Mouse (Mus musculus) frontal cortex, postnatal 10 days (tissue): Measurements from ENCODE around the gene Prr5l.
A peak's percentile ranks its signal among the peaks of the same experiment; 100 is the strongest.

Experiments used
- DNase-seq, 2 experiments: peaks; one replicate each; pipeline ENCODE4 v3.0.0; 2022; ENCODE audit warnings: low spot score in 2 of 2, mixed read lengths in 1 of 2

Gene Prr5l

DNA sequence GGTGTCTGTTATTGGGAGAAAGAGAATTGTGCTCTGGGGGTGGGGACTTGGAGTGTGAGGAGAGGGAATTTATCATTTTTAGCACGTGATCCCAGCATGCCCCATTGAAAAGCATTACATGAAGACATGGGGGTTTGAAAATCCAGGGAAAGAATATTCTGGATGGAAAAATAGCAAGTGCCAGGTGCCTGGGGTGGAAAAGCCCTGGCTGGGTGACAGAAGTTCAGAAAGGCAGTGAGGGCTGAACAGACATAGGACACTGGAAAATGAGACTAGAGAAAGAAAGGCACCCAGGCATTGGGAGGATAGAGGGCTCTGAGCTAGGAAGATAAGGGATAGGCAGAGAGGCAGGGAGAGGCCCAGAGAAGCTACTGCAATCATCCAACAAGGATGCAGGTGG is 62.0 kb downstream of the Prr5l start:
- no peak for DNase-seq

DNA sequence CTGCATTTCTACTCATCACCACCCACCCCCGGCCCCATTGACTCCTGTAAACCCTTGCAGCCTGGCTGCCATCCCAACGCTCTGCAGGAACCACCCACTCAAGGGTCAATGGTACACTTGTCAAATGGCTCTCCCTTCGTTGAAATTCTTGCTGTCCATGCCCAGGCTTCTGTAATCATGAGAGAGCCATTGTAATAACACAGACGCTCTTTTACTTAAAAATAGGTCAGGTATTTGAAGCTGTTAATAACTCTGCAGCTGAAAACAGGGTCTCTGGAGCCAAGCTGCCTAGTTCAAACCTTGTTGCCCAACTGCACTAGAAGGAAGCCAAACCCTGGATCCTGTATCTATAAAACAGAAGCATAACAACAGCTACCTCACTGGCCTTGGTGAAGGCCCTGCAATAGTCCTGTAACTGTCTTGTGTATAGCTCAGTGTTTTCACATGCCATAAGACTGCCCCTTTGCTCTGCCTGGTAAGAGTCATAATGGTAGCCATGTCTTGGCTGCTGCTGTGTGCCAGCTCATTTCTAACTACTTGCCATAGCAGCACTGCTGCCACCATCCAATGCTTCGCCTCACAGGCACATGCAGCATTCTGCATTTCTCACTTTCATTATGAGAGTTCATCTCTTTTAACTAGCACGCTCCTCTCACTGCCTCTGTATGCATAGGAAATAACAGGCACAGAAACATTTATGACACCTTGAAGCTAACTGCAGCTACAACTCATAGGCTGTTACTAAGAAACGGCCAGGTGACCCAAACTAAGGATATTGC is 63.7 kb downstream of the Prr5l start:
- DNase-seq: no peak

- no peak for DNase-seq
Observed at GRCm38 (mm10) chr2:101816646-101817308, 66.0 kb downstream of the Prr5l start.

GRCm38 (mm10) chr2:101815250-101815934 is 67.4 kb downstream of the Prr5l start:
- DNase-seq: no peak

GRCm38 (mm10) chr2:101814272-101814625 is 68.6 kb downstream of the Prr5l start:
- no peak for DNase-seq

DNA sequence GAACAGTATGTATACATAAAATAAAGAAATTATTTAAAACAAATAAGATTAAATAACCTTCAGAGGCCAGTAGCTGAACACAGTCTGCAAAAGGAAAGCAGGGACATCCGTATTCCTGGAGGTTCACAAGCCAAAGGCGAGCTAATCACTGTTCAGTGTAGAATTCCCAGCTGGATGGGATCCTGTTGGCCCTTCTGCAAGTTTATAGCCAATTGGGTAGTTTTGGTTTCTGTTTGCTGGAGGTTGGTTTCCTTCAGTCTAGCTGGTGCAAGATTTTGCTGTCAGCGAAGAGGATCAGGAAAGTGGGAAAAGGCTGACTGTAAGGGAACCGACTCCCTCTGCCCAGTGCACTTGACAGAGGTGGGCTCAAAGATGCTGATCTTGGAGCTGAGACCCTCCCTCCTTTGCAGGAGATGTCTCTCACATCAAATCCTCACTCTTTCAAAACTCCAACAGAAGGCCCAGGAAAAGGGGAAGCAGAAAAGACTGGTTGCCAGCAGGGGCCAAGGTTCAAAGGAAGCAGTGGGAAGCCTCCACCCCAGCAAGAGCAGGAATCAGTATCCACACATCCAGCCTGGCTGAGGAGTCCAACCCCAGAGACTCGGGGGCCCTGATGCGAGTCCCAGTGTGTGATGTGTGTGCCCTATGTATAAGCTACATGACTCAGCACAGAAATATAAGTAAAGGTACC is 69.1 kb downstream of the Prr5l start:
- DNase-seq: no peak

- DNase-seq: no peak
Observed at GRCm38 (mm10) chr2:101811925-101812324, 70.9 kb downstream of the Prr5l start.

GRCm38 (mm10) chr2:101810774-101811173 is 72.1 kb downstream of the Prr5l start:
- no peak for DNase-seq

- DNase-seq: no peak
Observed at GRCm38 (mm10) chr2:101809640-101810305, 73.1 kb downstream of the Prr5l start.

- no peak for DNase-seq
Observed at GRCm38 (mm10) chr2:101807756-101808155, 75.1 kb downstream of the Prr5l start.

- no peak for DNase-seq
Observed at GRCm38 (mm10) chr2:101802240-101802639, 80.6 kb downstream of the Prr5l start.

- no peak for DNase-seq
Observed at GRCm38 (mm10) chr2:101797901-101798250, 85.0 kb downstream of the Prr5l start.

DNA sequence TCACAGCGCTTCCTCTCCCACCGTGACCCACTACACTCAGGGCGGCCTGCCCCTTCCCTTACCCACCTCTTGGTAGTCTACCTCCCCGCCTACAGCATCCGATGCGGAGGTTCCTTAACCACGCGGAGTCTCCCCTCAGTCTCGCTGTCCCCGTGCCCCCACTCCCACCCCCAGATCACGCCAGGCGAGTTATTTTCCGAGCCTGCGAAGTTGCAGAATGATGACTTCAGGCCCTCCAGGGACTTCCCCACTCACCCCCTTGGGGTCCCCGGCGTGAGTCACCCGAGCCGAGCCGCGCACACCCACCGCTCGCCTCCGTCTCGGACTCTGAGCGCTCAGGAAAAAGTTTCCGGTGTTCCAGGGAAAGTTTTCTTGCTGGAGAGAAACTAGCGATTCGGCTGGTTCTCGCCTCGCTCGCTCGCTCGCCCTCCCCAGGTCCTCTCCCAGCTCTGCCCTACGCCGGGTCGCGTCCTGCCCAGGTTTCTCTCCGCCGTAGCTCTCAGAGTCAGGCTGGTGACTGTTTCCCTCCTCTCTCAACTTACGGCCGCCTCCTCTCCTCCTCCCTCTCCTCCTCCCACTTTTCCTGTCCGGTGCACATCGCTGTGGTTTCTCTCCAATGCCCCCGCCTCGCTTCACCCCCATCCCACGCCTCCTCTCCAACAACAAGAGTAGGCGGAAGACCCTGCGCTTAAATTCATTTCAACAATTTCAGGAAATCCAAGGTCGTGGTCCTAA is 85.5 kb downstream of the Prr5l start:
- DNase-seq: peak in 1 of 2 experiments; percentile 11

DNA sequence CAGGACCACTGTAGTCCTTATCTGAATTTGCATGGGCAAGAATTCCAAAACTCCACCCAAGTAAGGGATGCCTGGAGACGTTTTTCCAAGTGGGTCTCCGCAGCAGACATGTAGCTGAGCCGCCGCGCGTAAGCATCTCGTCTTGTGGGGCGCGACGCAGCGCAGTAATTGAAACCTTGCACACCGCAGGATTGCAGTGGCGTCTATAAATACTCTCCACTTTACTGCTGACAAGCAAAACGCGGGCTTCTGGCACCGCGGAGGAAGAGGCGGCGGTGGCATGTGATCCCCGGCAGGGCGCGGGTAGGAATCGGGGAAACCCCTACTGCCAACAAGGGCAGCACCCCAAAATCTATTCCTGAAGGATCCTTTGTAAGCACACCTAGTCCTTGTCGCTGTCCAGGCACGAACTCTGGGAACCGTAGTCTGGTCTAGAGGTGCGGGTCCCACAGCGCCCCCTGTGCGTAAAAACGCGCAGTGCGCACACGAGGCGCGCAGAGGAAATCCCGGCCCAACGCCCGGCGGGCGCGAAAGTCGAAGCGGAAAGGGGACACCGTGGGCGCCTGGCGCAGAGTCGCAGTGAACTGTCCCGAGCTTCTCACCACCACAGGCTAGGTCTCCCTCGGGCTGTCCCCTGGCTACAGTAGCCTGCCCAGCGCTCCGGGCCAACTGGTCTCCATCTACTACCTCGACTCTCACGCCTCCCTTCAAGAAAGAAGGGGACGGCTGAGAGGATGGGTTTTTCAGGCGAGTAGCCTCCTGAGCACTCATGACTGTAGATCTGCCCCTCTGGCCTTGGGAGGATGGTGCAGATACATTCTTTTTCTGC is 86.3 kb downstream of the Prr5l start:
- DNase-seq: peak; percentile 20 to 68

- DNase-seq: no peak
Observed at GRCm38 (mm10) chr2:101792130-101792529, 90.7 kb downstream of the Prr5l start.

- no peak for DNase-seq
Observed at GRCm38 (mm10) chr2:101783255-101783654, 99.6 kb downstream of the Prr5l start.

DNA sequence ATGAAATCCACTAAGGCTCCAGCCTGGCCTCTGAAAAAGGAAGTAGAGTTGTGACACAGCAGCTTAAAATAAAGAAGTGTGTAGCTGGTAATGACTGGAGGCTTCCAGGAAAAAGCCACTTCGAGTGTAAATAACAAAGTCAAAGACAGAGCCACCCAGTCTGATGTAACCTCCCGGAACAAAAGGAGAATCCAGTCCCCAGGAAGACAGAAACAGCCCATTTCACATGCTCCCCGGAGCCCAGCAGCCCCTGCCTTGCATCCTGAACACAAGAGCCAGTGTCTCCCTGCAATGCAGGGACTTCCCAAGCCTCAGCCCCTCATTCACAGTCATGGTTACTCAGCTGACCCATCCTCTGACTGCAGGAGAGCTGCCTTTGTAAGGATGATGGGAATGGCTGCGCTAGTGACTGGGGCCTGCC is 101.5 kb downstream of the Prr5l start:
- DNase-seq: no peak

DNA sequence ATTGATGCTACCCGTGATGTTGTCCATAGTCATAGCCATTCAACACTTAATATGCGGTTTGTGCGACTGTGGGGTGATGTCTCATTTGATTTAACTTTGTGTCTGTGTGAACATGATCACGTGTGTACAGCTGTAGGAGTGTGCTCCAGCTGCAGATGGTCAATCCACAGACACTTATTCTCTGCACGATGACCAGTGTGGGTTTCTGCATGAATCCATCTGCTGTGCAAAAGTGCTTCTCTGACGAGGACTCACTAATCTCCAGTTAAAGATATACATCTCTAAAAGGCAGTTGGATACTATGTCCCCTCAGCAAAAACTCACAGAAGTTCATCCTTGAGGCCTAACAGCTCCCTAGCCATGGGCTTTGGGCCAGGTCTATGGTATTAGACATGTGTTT is 104.7 kb downstream of the Prr5l start:
- DNase-seq: no peak

GRCm38 (mm10) chr2:101763503-101763902 is 119.3 kb downstream of the Prr5l start:
- DNase-seq: no peak

GRCm38 (mm10) chr2:101762955-101763386 is 119.9 kb downstream of the Prr5l start:
- no peak for DNase-seq
